Comparison of ENCODE assay signal across 17 mouse cellular contexts in genomic region chr16:93585703-93586205, GRCm38 (mm10). TPM values are rescaled to one million over a fixed set of nuclear protein-coding genes. Genes with fewer than 3 reads are reported as not detected.
A peak's percentile ranks its signal among the peaks of the same experiment; 100 is the strongest.
DNase-seq lines count a peak whose midpoint lies in the region; ATAC-seq and TF ChIP-seq lines count a peak whose summit lies in the region.
"Had no signal": no experiment of that assay in that cellular context is flagged by ENCODE, and none has a peak within 500 bp of the region (broad histone marks: within the 10 kb centered on the region; RNA-seq: fewer than 3 reads in every experiment).

No protein-coding gene starts in this region.

- H3K9ac ChIP-seq in hindbrain, embryonic 12.5 days = 0 out of 2 replicates have a peak overlapping the region, but pooled peaks have one; percentile 4
- H3K9ac ChIP-seq in hindbrain, postnatal 0 days (replicated peaks; ENCODE audit: low read length) = no peak overlapping the region
- H3K9ac ChIP-seq: lung, embryonic 14.5 days; midbrain, embryonic 13.5 days had no signal

- no peak for ATAC-seq in hindbrain, embryonic 12.5 days (ENCODE audit: low FRiP score)
- no peak for ATAC-seq in hindbrain, postnatal 0 days
- ATAC-seq: midbrain, embryonic 13.5 days had no signal

- H3K4me3 ChIP-seq in hindbrain, embryonic 12.5 days = no peak overlapping the region
- no peak overlapping the region for H3K4me3 ChIP-seq in hindbrain, postnatal 0 days (ENCODE audit: low read length)
- H3K4me3 ChIP-seq in megakaryocyte, embryonic 14.5 days (replicated peaks) = peak overlapping the region; percentile 47
- H3K4me3 ChIP-seq in midbrain, embryonic 10.5 days = no peak overlapping the region
- H3K4me3 ChIP-seq: gastrocnemius, adult 2 months; midbrain, embryonic 13.5 days had no signal

- H3K9me3 ChIP-seq in hindbrain, embryonic 12.5 days (replicated peaks) = no peaks in the 10 kb centered on the region
- H3K9me3 ChIP-seq in hindbrain, postnatal 0 days (ENCODE audit: low read length) = no peaks in the 10 kb centered on the region
- H3K9me3 ChIP-seq in megakaryocyte, embryonic 14.5 days = no peaks in the 10 kb centered on the region
- no peaks in the 10 kb centered on the region for H3K9me3 ChIP-seq in midbrain, embryonic 10.5 days (replicated peaks)
- H3K9me3 ChIP-seq: midbrain, embryonic 13.5 days had no signal

- WGBS in hindbrain, embryonic 12.5 days = 87% methylated on average over 9 of the region's 9 CpGs
- WGBS in hindbrain, postnatal 0 days = 89% methylated on average over 9 of the region's 9 CpGs
- 91% methylated on average over 9 of the region's 9 CpGs for WGBS in midbrain, embryonic 10.5 days

- peaks cover 4% of the 10 kb centered on the region for H3K4me1 ChIP-seq in hindbrain, embryonic 12.5 days
- H3K4me1 ChIP-seq in hindbrain, postnatal 0 days (ENCODE audit: insufficient read depth, low read length) = no peaks in the 10 kb centered on the region
- peaks cover 33% of the 10 kb centered on the region for H3K4me1 ChIP-seq in megakaryocyte, embryonic 14.5 days
- H3K4me1 ChIP-seq in midbrain, embryonic 10.5 days = peaks cover 5% of the 10 kb centered on the region; the same call in 1 of the 2 replicates
- H3K4me1 ChIP-seq: midbrain, embryonic 13.5 days had no signal

- H3K4me2 ChIP-seq in hindbrain, embryonic 12.5 days (replicated peaks) = no peak overlapping the region
- no peak overlapping the region for H3K4me2 ChIP-seq in hindbrain, postnatal 0 days (ENCODE audit: low read depth, low read length)
- H3K4me2 ChIP-seq: lung, embryonic 14.5 days; midbrain, embryonic 13.5 days had no signal

- H3K27ac ChIP-seq in hindbrain, embryonic 12.5 days = no peak overlapping the region
- H3K27ac ChIP-seq in hindbrain, postnatal 0 days = no peak overlapping the region
- no peak overlapping the region for H3K27ac ChIP-seq in midbrain, embryonic 10.5 days (replicated peaks)
- H3K27ac ChIP-seq: gastrocnemius, adult 2 months; midbrain, embryonic 13.5 days had no signal

- H3K36me3 ChIP-seq in hindbrain, embryonic 12.5 days = peaks cover 39% of the 10 kb centered on the region
- peaks cover 19% of the 10 kb centered on the region; the same call in 1 of the 2 replicates for H3K36me3 ChIP-seq in hindbrain, postnatal 0 days (ENCODE audit: insufficient read depth, low read length)
- peaks cover under 1% of the 10 kb centered on the region for H3K36me3 ChIP-seq in megakaryocyte, embryonic 14.5 days (replicated peaks; ENCODE audit: low read length)
- H3K36me3 ChIP-seq in midbrain, embryonic 10.5 days = peaks cover 33% of the 10 kb centered on the region

- H3K27me3 ChIP-seq in hindbrain, embryonic 12.5 days = no peaks in the 10 kb centered on the region
- H3K27me3 ChIP-seq in hindbrain, postnatal 0 days (ENCODE audit: insufficient read depth, low read length) = no peaks in the 10 kb centered on the region
- peaks cover 30% of the 10 kb centered on the region for H3K27me3 ChIP-seq in megakaryocyte, embryonic 14.5 days (replicated peaks)
- H3K27me3 ChIP-seq in midbrain, embryonic 10.5 days (ENCODE audit: low read depth, poor library complexity, severe bottlenecking) = no peaks in the 10 kb centered on the region
- H3K27me3 ChIP-seq: CH12.LX; midbrain, embryonic 13.5 days had no signal

- no peak for TF ChIP-seq CTCF in hindbrain, postnatal 0 days (IDR thresholded peaks at IDR 0.05; ENCODE audit: low read depth)

- DNase-seq in hindbrain, postnatal 0 days (ENCODE audit: low spot score) = no peak
- peak; percentile 34 for DNase-seq in c-Kit-positive CD71-negative TER-119-negative erythroid progenitor cells, embryonic 14.5 days (ENCODE audit: low read depth)
- peak; percentile 55 for DNase-seq in thymus, postnatal 14 days
- DNase-seq in kidney, postnatal 25 days = no peak
- no peak for DNase-seq in midbrain, embryonic 10.5 days (ENCODE audit: low spot score)
- no peak for DNase-seq in frontal cortex, postnatal 25 days (ENCODE audit: low spot score in 2 of 2)
- DNase-seq: adrenal gland, postnatal 36 days; cerebellum, adult 18-20 months; heart, postnatal 4 days; kidney, adult 11 months had no signal

RNA-seq across cellular contexts. Expression of gene Setd4, which starts 18.1 kb away (rescaled TPM):
- 14.3 and 16.5 TPM in 2 replicates for polyA plus RNA-seq in hindbrain, embryonic 12.5 days (2016; fragmentation: Nextera tagmentation; extraction: Ambion mirVana)
- total RNA-seq in hindbrain, postnatal 0 days (2014; rRNA removed) = 10.3 and 29.0 TPM in 2 replicates
- polyA plus RNA-seq in hindbrain, postnatal 0 days (2015; fragmentation: Nextera tagmentation; extraction: Ambion mirVana) = 13.4 and 13.8 TPM in 2 replicates
- polyA plus RNA-seq in megakaryocyte, embryonic 14.5 days (2012; ENCODE audit: insufficient read depth, low replicate concordance) = 0.89 TPM in 1 of 2 replicates, not detected in the other
- polyA plus RNA-seq in midbrain, embryonic 10.5 days (2016; fragmentation: Nextera tagmentation; extraction: Ambion mirVana) = 13.0 and 14.5 TPM in 2 replicates

RNA-seq across cellular contexts. Expression of gene Cbr1, which starts 19.9 kb away (rescaled TPM):
- 122 and 125 TPM in 2 replicates for polyA plus RNA-seq in hindbrain, embryonic 12.5 days (2016; fragmentation: Nextera tagmentation; extraction: Ambion mirVana)
- total RNA-seq in hindbrain, postnatal 0 days (2014; rRNA removed) = 76.3 and 96.9 TPM in 2 replicates
- polyA plus RNA-seq in hindbrain, postnatal 0 days (2015; fragmentation: Nextera tagmentation; extraction: Ambion mirVana) = 113 and 119 TPM in 2 replicates
- polyA plus RNA-seq in megakaryocyte, embryonic 14.5 days (2012; ENCODE audit: insufficient read depth, low replicate concordance) = 11.7 and 18.8 TPM in 2 replicates
- 82.1 and 84.6 TPM in 2 replicates for polyA plus RNA-seq in midbrain, embryonic 10.5 days (2016; fragmentation: Nextera tagmentation; extraction: Ambion mirVana)

RNA-seq across cellular contexts. Expression of gene Gm5678, which starts 42.1 kb away (rescaled TPM):
- not detected in 2 replicates for polyA plus RNA-seq in hindbrain, embryonic 12.5 days (2016; fragmentation: Nextera tagmentation; extraction: Ambion mirVana)
- not detected in 2 replicates for total RNA-seq in hindbrain, postnatal 0 days (2014; rRNA removed)
- not detected in 2 replicates for polyA plus RNA-seq in hindbrain, postnatal 0 days (2015; fragmentation: Nextera tagmentation; extraction: Ambion mirVana)
- polyA plus RNA-seq in megakaryocyte, embryonic 14.5 days (2012; ENCODE audit: insufficient read depth, low replicate concordance) = not detected in 2 replicates
- polyA plus RNA-seq in midbrain, embryonic 10.5 days (2016; fragmentation: Nextera tagmentation; extraction: Ambion mirVana) = not detected in 2 replicates
- total RNA-seq: CH12.LX had no signal
- polyA plus RNA-seq: lung, embryonic 14.5 days; midbrain, embryonic 13.5 days; neural tube, embryonic 14.5 days had no signal

Comparison
In these comparisons a context has a peak if more than half of its experiments do, and no peak if none do; other contexts are left out.
1. DNase-seq: peak in c-Kit-positive CD71-negative TER-119-negative erythroid progenitor cells, embryonic 14.5 days (single experiment) and thymus, postnatal 14 days (single experiment); none in hindbrain, postnatal 0 days (single experiment), kidney, postnatal 25 days (0 of 2), midbrain, embryonic 10.5 days (single experiment) and frontal cortex, postnatal 25 days (0 of 2).